Mouse (Mus musculus): ENCODE measurements around the gene Armc10.

GRCm38 (mm10) chr5:21645439-21646132 lies at the start of gene Armc10, which contains the start of gene Fbxl13:
- TF ChIP-seq CTCF (IDR thresholded peaks at IDR 0.05; ENCODE audit: low read depth, low read length) (no peak), GATA1 (IDR thresholded peaks at IDR 0.05; ENCODE audit: borderline replicate concordance, low read length) (no peak)
